Mouse (Mus musculus) urinary bladder, postnatal 4 days (tissue): ENCODE measurements around the gene Vmn2r100.

Experiments
- DNase-seq, 2 experiments: peaks; one replicate each; pipeline ENCODE4 v3.0.0; 2021 to 2022; ENCODE audit warnings: low spot score in 2 of 2

Vmn2r100 gene

GRCm38 (mm10) chr17:19504432-19504831 lies at the start of gene Vmn2r100:
TSS of gene Vmn2r100 (plus strand) at chr17:19504732.
- no peak for DNase-seq

GRCm38 (mm10) chr17:19482866-19483265 lies 21.7 kb upstream of the Vmn2r100 start:
- no peak for DNase-seq

- no peak for DNase-seq
Measured at GRCm38 (mm10) chr17:19576927-19577326, 72.4 kb downstream of the Vmn2r100 start, which contains the start of gene Vmn2r101. TSS of gene Vmn2r101 (plus strand) at chr17:19577227.
